Mouse (Mus musculus) MEL (cell line): ENCODE data around the gene Cd82.

Experiments
- CHD1 ChIP-seq: IDR thresholded peaks from 2 replicates; pipeline ENCODE4 v1.6.1; 2012; ENCODE audit warnings: low read depth, mild to moderate bottlenecking, inconsistent platforms, low read length, improper control_type of control experiment
- CHD2 ChIP-seq: IDR thresholded peaks from 2 replicates; pipeline ENCODE4 v1.6.1; 2011; ENCODE audit warnings: low read length, improper control_type of control experiment
- CTCF ChIP-seq, 3 experiments: IDR thresholded peaks in 2 of 3; conservative IDR thresholded peaks in 1 of 3; 2 replicates each; pipeline ENCODE4 v1.5.1; 2011 to 2012; ENCODE audit warnings: low read length in 3 of 3, low read depth in 2 of 3, mild to moderate bottlenecking in 2 of 3, improper control_type of control experiment in 1 of 3, inconsistent platforms in 1 of 3, mixed read lengths in 1 of 3, moderate library complexity in 1 of 3; ENCODE audit not compliant: control insufficient read depth in 1 of 3, insufficient read depth in 1 of 3, poor library complexity in 1 of 3, severe bottlenecking in 1 of 3
- EP300 ChIP-seq, 2 experiments: IDR thresholded peaks; 2 replicates each; pipeline ENCODE4 v1.6.1; 2011; ENCODE audit warnings: improper control_type of control experiment in 2 of 2, low read length in 2 of 2, low read depth in 1 of 2, mild to moderate bottlenecking in 1 of 2
- KAT2A ChIP-seq: conservative IDR thresholded peaks from 2 replicates; pipeline ENCODE4 v1.6.1; 2012; ENCODE audit warnings: low read depth, low read length, improper control_type of control experiment, inconsistent platforms
- MAFK ChIP-seq: IDR thresholded peaks from 2 replicates; pipeline ENCODE4 v1.6.1; 2011; ENCODE audit warnings: low read depth, mild to moderate bottlenecking, low read length, improper control_type of control experiment, borderline replicate concordance
- MAX ChIP-seq: IDR thresholded peaks from 2 replicates; pipeline ENCODE4 v1.6.1; 2011; ENCODE audit warnings: low read length, improper control_type of control experiment
- MAZ ChIP-seq: IDR thresholded peaks from 2 replicates; pipeline ENCODE4 v1.6.1; 2012; ENCODE audit warnings: low read depth, mild to moderate bottlenecking, inconsistent platforms, low read length, improper control_type of control experiment
- MXI1 ChIP-seq: IDR thresholded peaks from 2 replicates; pipeline ENCODE4 v1.6.1; 2011; ENCODE audit warnings: mild to moderate bottlenecking, low read depth, low read length, improper control_type of control experiment
- POLR2A ChIP-seq, 2 experiments: IDR thresholded peaks; 2 replicates each; pipeline ENCODE4 v1.6.1; 2011 to 2012; ENCODE audit warnings: low read length in 2 of 2, mild to moderate bottlenecking in 2 of 2, control low read depth in 1 of 2, improper control_type of control experiment in 1 of 2, low read depth in 1 of 2, moderate library complexity in 1 of 2; ENCODE audit not compliant: control insufficient read depth in 1 of 2, insufficient read depth in 1 of 2, poor library complexity in 1 of 2
- SIN3A ChIP-seq: IDR thresholded peaks from 2 replicates; pipeline ENCODE4 v1.6.1; 2012; ENCODE audit warnings: low read length, improper control_type of control experiment, inconsistent platforms
- USF1 ChIP-seq: IDR thresholded peaks from 2 replicates; pipeline ENCODE4 v1.6.1; 2014; ENCODE audit warnings: low read depth, mild to moderate bottlenecking, inconsistent platforms, low read length, improper control_type of control experiment, moderate library complexity
- ZMIZ1 ChIP-seq: IDR thresholded peaks from 2 replicates; pipeline ENCODE4 v1.6.1; 2012; ENCODE audit warnings: low read depth, mild to moderate bottlenecking, inconsistent platforms, low read length, improper control_type of control experiment, moderate library complexity
- ZNF384 ChIP-seq: IDR thresholded peaks from 2 replicates; pipeline ENCODE4 v1.6.1; 2012; ENCODE audit warnings: low read depth, mild to moderate bottlenecking, inconsistent platforms, low read length, improper control_type of control experiment

DNA sequence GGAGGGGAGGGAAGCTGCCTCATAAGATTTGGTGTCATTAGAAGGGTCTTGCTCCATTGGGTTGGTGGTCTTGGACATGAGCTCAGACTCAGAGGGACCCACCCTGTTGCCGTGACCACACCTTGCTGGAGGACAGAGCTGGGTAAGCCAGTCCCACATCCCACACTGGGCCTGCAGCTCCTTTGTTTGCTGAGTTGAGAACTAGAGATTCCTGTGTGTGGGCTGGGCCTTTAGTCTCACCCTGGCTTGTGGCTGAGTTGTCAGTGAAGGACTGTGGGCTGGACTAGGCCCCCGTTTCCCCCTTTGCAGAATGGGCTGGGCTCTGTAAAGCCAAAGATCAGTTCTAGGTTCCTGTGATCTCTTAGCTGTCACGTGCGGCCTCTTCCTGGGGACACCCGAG is 15.8 kb upstream of the Cd82 start:
- TF ChIP-seq SIN3A (no peak), CHD1 (no peak), ZMIZ1 (no peak), POLR2A (IDR thresholded peaks at IDR 0.05; ENCODE audit: control insufficient read depth in 1 of 2, insufficient read depth in 1 of 2, low read depth in 1 of 2, low read length in 2 of 2, poor library complexity in 1 of 2) (no peak), ZNF384 (no peak), MXI1 (no peak), CTCF (IDR thresholded peaks at IDR 0.05 in 2 of 3, conservative IDR thresholded peaks at IDR 0.05 in 1 of 3; ENCODE audit: control insufficient read depth in 1 of 3, insufficient read depth in 1 of 3, low read depth in 2 of 3, low read length in 3 of 3, poor library complexity in 1 of 3, severe bottlenecking in 1 of 3) (no peak), CHD2 (no peak), MAFK (no peak), MAX (no peak), USF1 (no peak), EP300 (IDR thresholded peaks at IDR 0.05; ENCODE audit: low read depth in 1 of 2, low read length in 2 of 2) (no peak), MAZ (no peak), KAT2A (no peak)
